Mouse (Mus musculus) spleen, adult 10 weeks (tissue): ENCODE data around the gene Tiam2. TPM values are rescaled to one million over a fixed set of nuclear protein-coding genes. Genes with fewer than 3 reads are reported as not detected.

Experiments
- polyA plus RNA-seq: library from polyadenylated mRNA; stranded (reverse); fragments of 350-450 nt; fragmentation: Illumina TruSeq; extraction: RNeasy Lipid Tissue Mini Kit (QIAGEN cat#74804); gene quantifications from one replicate; pipeline ENCODE4 v1.2.3, GENCODE M21; 2015; ENCODE audit warnings: low replicate concordance; ENCODE audit not compliant: insufficient read depth

Gene Tiam2
- polyA plus RNA-seq: 1.9 TPM

DNA sequence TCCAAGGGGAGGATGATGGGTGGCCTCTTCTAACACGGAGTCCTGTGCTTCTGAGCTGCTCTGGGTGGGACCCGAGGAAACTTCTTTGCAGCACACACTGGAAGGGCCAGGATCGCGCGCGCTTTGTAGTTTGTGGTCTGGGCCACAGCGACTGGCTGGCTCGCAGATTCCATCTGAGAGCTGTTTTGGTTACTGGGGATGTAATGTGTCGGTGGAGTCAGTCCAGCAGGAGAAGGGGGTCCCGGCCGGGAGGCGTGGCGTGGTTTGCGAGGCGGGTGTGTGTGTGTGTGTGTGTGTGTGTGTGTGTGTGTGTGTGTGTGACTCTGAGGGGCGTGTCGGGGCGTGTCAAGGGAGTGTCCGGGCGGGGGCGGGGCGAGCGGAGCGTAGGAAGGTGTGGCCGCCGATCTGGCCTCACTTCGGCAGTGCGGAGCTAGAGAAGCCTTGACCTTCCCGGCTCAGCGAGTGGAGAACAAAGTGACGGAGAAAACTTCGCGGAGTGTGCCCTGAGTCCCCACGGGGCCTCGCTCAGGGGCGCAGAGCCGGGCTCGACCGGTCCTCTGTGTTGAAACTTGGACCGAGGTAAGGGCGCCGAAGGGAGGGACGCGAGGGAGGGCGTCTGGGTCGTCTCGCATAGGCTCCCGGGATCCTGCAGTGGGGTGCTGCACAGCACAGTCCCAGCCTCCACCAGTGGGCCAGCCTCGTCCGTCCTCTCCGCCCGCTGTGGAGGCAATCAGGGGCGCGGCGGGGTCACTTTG is at the start of gene Tiam2:
Gene Tiam2, plus strand, starts transcription at position 426 of the 755 bp plus-strand sequence.

DNA sequence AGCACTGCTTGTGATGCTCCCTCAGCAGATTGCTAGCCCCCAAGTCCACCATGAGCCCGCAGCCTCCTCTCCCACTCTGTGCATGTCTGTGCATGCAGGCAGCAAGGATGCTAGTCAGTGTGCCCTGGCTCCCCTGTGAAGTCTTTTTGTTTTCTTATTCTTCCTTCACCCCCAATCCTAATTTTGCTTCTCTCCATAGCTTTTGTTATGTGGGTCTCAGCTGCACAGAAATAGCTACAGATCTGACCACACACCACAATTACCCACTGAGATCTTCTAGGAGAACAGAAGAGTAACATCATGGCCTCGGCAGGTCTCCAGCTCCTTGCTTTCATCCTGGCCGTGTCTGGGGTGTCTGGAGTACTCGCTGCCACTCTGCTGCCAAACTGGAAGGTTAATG is 205.9 kb downstream of the Tiam2 start, which contains the start of gene Cldn20:
Gene Cldn20, plus strand, starts transcription at position 301 of the 400 bp plus-strand sequence.

DNA sequence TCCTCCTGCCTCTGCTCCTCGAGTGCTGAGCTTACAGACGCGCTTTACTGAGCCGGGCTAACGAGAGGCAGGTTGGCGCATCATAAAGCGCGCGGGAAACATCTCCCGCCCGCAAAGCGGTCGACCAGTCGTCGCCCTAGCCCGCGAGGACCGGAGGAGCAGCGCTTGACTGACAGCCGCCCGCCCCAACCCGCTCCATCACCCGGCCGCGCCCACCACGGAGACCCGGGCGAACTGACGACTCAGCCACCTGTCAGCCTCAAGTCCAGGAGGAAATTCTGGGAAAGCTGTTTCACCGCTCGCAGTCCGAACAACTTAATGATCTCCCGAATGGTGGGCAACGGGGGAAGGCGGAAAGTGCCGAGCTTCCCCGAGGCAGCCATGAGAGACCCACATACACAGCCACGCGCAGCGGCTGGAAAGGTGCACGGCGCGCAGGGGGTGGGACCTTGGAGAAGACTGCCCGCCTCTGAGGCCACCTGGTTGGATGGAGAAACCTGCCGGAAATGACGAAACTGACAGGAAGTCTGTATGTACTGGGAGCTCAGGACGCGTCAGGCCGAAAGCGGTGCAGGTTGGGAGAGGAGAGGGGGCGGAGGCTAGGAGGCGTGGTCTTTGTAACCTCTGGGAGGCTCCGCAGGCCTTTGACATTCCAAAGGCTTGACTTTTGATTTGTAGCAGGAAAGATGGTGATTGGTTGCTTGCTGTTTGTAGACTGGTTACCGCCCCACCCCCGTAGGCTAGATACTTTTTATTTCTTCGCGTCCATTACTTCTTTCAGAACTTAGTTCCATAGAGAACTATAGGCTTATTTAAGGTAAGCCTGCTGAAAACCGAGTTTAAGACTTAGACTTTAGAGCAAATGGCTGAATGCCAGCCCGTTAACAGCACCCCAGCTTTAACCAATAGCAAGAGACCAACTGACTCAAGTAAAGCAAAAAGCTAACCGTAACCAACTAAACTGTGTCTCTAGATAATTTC is 231.2 kb downstream of the Tiam2 start, which contains the start of gene Tfb1m:
Gene Tfb1m, minus strand, starts transcription at position 451 of the 981 bp plus-strand sequence.

Other genes with a start within 250 kb of the Tiam2 start
- 58.2 TPM for gene Scaf8, start 211.6 kb upstream of the Tiam2 start, polyA plus RNA-seq
- gene Cldn20, start 206.0 kb downstream of the Tiam2 start, polyA plus RNA-seq: not detected
- gene Tfb1m, start 231.2 kb downstream of the Tiam2 start, polyA plus RNA-seq: 14.1 TPM